Comparison of ENCODE assay signal across 10 mouse cellular contexts in genomic region chr11:119492830-119493229, GRCm38 (mm10). TPM values are rescaled to one million over a fixed set of nuclear protein-coding genes. Genes with fewer than 3 reads are reported as not detected.
DNase-seq lines count a peak whose midpoint lies in the region; ATAC-seq and TF ChIP-seq lines count a peak whose summit lies in the region.
"Had no signal": no experiment of that assay in that cellular context is flagged by ENCODE, and none has a peak within 500 bp of the region (broad histone marks: within the 10 kb centered on the region; RNA-seq: fewer than 3 reads in every experiment).

No protein-coding gene starts in this region.

- no peak for TF ChIP-seq POLR2A in myocyte (IDR thresholded peaks at IDR 0.05; ENCODE audit: insufficient read length, low read depth)

- H3K27me3 ChIP-seq in heart, embryonic 11.5 days (ENCODE audit: control insufficient read depth, insufficient read depth, low read length), result peaks cover 2% of the 10 kb centered on the region; the same call in 1 of the 2 replicates
- no peaks in the 10 kb centered on the region for H3K27me3 ChIP-seq in hindbrain, embryonic 15.5 days
- H3K27me3 ChIP-seq in myocyte (ENCODE audit: control insufficient read depth, insufficient read depth, insufficient read length), result no peaks in the 10 kb centered on the region

- H3K9ac ChIP-seq in heart, embryonic 11.5 days (ENCODE audit: low read depth, low read length), result no peak overlapping the region
- H3K9ac ChIP-seq in hindbrain, embryonic 15.5 days, result no peak overlapping the region

- WGBS in heart, embryonic 11.5 days (ENCODE audit: insufficient replicate concordance), result 92% methylated on average over 6 of the region's 6 CpGs
- 96% methylated on average over 6 of the region's 6 CpGs for WGBS in hindbrain, embryonic 15.5 days

- peak overlapping the region; percentile 70; the same call in 1 of the 2 replicates for H3K4me2 ChIP-seq in heart, embryonic 11.5 days
- H3K4me2 ChIP-seq in hindbrain, embryonic 15.5 days, result peak overlapping the region; percentile 83
- H3K4me2 ChIP-seq in myocyte (ENCODE audit: low read depth), result no peak overlapping the region

- no peak overlapping the region for H3ac ChIP-seq in myocyte (ENCODE audit: control insufficient read depth, insufficient read length)

- peaks cover 4% of the 10 kb centered on the region; the same call in 1 of the 2 replicates for H3K4me1 ChIP-seq in heart, embryonic 11.5 days (ENCODE audit: control insufficient read depth, insufficient read depth, low read length)
- H3K4me1 ChIP-seq in hindbrain, embryonic 15.5 days (replicated peaks), result peaks cover 24% of the 10 kb centered on the region

- no peaks in the 10 kb centered on the region for H3K36me3 ChIP-seq in heart, embryonic 11.5 days (ENCODE audit: control insufficient read depth, insufficient read depth, low read length)
- no peaks in the 10 kb centered on the region for H3K36me3 ChIP-seq in hindbrain, embryonic 15.5 days
- H3K36me3 ChIP-seq in myocyte (ENCODE audit: control insufficient read depth, insufficient read depth), result no peaks in the 10 kb centered on the region

- DNase-seq in heart, adult 18-20 months, result no peak
- DNase-seq in adipocyte (ENCODE audit: low spot score), result peak; percentile 18
- DNase-seq in frontal cortex, postnatal 10 days (ENCODE audit: low spot score in 2 of 2), result no peak
- no peak for DNase-seq in ovary, postnatal 10 days (ENCODE audit: low spot score)
- DNase-seq in cerebellum, adult 9-10 months, result no peak
- DNase-seq: cerebellum, postnatal 14 days had no signal

- no peak for ATAC-seq in heart, embryonic 11.5 days (replicated peaks; ENCODE audit: insufficient number of reproducible peaks, low FRiP score, low TSS enrichment)
- ATAC-seq in hindbrain, embryonic 15.5 days (ENCODE audit: low FRiP score, low read depth), result no peak

- H3K79me2 ChIP-seq in myocyte (ENCODE audit: control insufficient read depth, insufficient read depth), result peaks cover 13% of the 10 kb centered on the region

- no peak overlapping the region for H3K4me3 ChIP-seq in heart, embryonic 11.5 days (ENCODE audit: low read depth, low read length)
- peak overlapping the region; percentile 71 for H3K4me3 ChIP-seq in hindbrain, embryonic 15.5 days
- H3K4me3 ChIP-seq in myocyte, result no peak overlapping the region

- no peak overlapping the region for H3K27ac ChIP-seq in heart, embryonic 11.5 days (ENCODE audit: low read depth, low read length)
- H3K27ac ChIP-seq in hindbrain, embryonic 15.5 days (replicated peaks), result no peak overlapping the region

- H3K9me3 ChIP-seq in heart, embryonic 11.5 days (replicated peaks; ENCODE audit: control insufficient read depth, low read length), result no peaks in the 10 kb centered on the region
- no peaks in the 10 kb centered on the region for H3K9me3 ChIP-seq in hindbrain, embryonic 15.5 days

TF ChIP-seq in myocyte, 11 proteins besides CTCF, POLR2A, EP300 and RAD21:
- peak; percentile 80 for TF ChIP-seq REST (IDR thresholded peaks at IDR 0.05; ENCODE audit: insufficient read depth, insufficient read length)
- no peak for TF ChIP-seq CEBPB (IDR thresholded peaks at IDR 0.05; ENCODE audit: insufficient read depth, poor library complexity, severe bottlenecking)

RNA-seq across cellular contexts. Expression of gene Endov, which starts 1.7 kb away (rescaled TPM):
- polyA plus RNA-seq in heart, embryonic 11.5 days (2014; fragmentation: Nextera tagmentation; extraction: Ambion mirVana), result 8.9 and 9.2 TPM in 2 replicates
- total RNA-seq in heart, adult 18-20 months (2021), result 1 to 10 TPM; 7.0 to 7.5 TPM
- 17.2 and 17.6 TPM in 2 replicates for polyA plus RNA-seq in hindbrain, embryonic 15.5 days (2015; fragmentation: Nextera tagmentation; extraction: Ambion mirVana)
- polyA plus RNA-seq in myocyte (2012; fragmentation: generic; extraction: Trizol), result 16.6 TPM

RNA-seq across cellular contexts. Expression of gene Nptx1, which starts 54.7 kb away (rescaled TPM):
- polyA plus RNA-seq in heart, embryonic 11.5 days (2014; fragmentation: Nextera tagmentation; extraction: Ambion mirVana), result 0.72 and 0.90 TPM in 2 replicates
- total RNA-seq in heart, adult 18-20 months (2021), result under 1 TPM; 0.07 to 0.13 TPM
- polyA plus RNA-seq in hindbrain, embryonic 15.5 days (2015; fragmentation: Nextera tagmentation; extraction: Ambion mirVana), result 16.2 and 20.7 TPM in 2 replicates
- polyA plus RNA-seq in myocyte (2012; fragmentation: generic; extraction: Trizol), result 9.3 TPM
- total RNA-seq: granulocyte monocyte progenitor cell, adult 5-6 weeks had no signal
